Mouse (Mus musculus): ENCODE results near the gene Hist1h2ah.

DNA sequence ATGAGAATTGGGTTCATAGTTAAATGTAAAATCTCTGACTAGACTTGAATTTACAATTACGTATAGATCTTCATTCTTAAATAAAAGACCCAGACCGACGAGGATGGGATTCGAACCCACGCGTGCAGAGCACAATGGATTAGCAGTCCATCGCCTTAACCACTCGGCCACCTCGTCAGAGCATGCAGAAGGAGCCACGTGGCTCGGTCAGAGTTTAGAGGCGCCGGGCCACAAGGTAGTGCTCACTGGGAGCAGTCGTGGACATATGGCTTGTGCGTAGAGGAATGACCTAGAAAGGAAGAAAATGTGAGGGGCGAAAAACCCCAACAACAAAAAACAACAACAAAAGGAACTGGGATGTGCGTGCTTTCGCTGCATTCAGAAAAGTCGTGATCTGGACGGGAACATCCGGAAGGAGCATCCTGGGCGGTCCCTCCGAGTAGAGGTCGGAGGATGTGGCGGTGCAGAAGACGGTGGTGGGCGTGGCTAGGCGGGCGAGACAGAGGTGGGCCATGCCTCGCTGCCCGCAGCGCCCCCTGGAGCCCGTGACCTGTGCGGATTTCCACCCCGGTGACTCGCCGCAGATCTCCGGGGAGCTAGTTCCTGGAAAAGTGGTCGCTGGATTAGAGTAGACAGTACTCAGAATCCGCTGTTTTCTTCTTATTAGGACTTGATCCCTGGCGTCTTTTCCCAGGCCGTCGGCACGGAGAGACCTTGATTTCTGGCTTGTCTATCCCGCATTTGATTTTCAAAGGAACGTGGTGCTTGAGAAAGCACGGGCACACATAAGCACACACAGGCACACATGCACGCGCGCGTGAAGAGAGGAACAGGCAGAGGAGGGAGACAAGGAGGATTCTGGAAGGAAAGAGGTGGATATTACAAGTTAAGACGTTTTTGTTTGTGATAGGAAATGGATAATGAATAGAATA, 15.5 kb upstream of the Hist1h2ah start:
- TF ChIP-seq FLI1 (IDR thresholded peaks at IDR 0.05; ENCODE audit: low read length) (no peak), GATA1 (IDR thresholded peaks at IDR 0.05; ENCODE audit: borderline replicate concordance, low read length) (no peak)

Measured in megakaryocyte, embryonic 14.5 days (primary cell).